Mouse (Mus musculus): ENCODE data around the gene Sema4b. TPM values are rescaled to one million over a fixed set of nuclear protein-coding genes. Genes with fewer than 3 reads are reported as not detected.
A peak's percentile ranks its signal among the peaks of the same experiment; 100 is the strongest.

Sema4b gene
- polyA plus RNA-seq, 1 experiment, result 18.5 TPM

GRCm38 (mm10) chr7:80166740-80167139 is 19.9 kb upstream of the Sema4b start:
- TF ChIP-seq GATA1 (IDR thresholded peaks at IDR 0.05; ENCODE audit: low read length), result peak; percentile 31

GRCm38 (mm10) chr7:80169847-80170246 is 16.8 kb upstream of the Sema4b start:
- TF ChIP-seq GATA1 (IDR thresholded peaks at IDR 0.05; ENCODE audit: low read length), result no peak

- TF ChIP-seq GATA1 (IDR thresholded peaks at IDR 0.05; ENCODE audit: low read length), result no peak
Observed at GRCm38 (mm10) chr7:80171345-80171744, 15.3 kb upstream of the Sema4b start.

- TF ChIP-seq GATA1 (IDR thresholded peaks at IDR 0.05; ENCODE audit: low read length), result no peak
Observed at GRCm38 (mm10) chr7:80172069-80172956, 14.3 kb upstream of the Sema4b start.

- no peak for TF ChIP-seq GATA1 (IDR thresholded peaks at IDR 0.05; ENCODE audit: low read length)
Observed at GRCm38 (mm10) chr7:80176159-80176558, 10.5 kb upstream of the Sema4b start.

- no peak for TF ChIP-seq GATA1 (IDR thresholded peaks at IDR 0.05; ENCODE audit: low read length)
Observed at GRCm38 (mm10) chr7:80177438-80177837, 9.2 kb upstream of the Sema4b start.

GRCm38 (mm10) chr7:80178037-80178729 is 8.5 kb upstream of the Sema4b start:
- no peak for TF ChIP-seq GATA1 (IDR thresholded peaks at IDR 0.05; ENCODE audit: low read length)

GRCm38 (mm10) chr7:80179327-80179726 is 7.3 kb upstream of the Sema4b start:
- no peak for TF ChIP-seq GATA1 (IDR thresholded peaks at IDR 0.05; ENCODE audit: low read length)

GRCm38 (mm10) chr7:80179790-80180189 is 6.9 kb upstream of the Sema4b start:
- TF ChIP-seq GATA1 (IDR thresholded peaks at IDR 0.05; ENCODE audit: low read length), result no peak

GRCm38 (mm10) chr7:80180202-80180601 is 6.4 kb upstream of the Sema4b start:
- TF ChIP-seq GATA1 (IDR thresholded peaks at IDR 0.05; ENCODE audit: low read length), result no peak

- no peak for TF ChIP-seq GATA1 (IDR thresholded peaks at IDR 0.05; ENCODE audit: low read length)
Observed at GRCm38 (mm10) chr7:80181078-80181477, 5.6 kb upstream of the Sema4b start.

- TF ChIP-seq GATA1 (IDR thresholded peaks at IDR 0.05; ENCODE audit: low read length), result no peak
Observed at GRCm38 (mm10) chr7:80182139-80182538, 4.5 kb upstream of the Sema4b start.

- no peak for TF ChIP-seq GATA1 (IDR thresholded peaks at IDR 0.05; ENCODE audit: low read length)
Observed at GRCm38 (mm10) chr7:80183466-80183865, 3.2 kb upstream of the Sema4b start.

- no peak for TF ChIP-seq GATA1 (IDR thresholded peaks at IDR 0.05; ENCODE audit: low read length)
Observed at GRCm38 (mm10) chr7:80183969-80184368, 2.7 kb upstream of the Sema4b start.

GRCm38 (mm10) chr7:80184551-80184950 is 2.1 kb upstream of the Sema4b start:
- no peak for TF ChIP-seq GATA1 (IDR thresholded peaks at IDR 0.05; ENCODE audit: low read length)

GRCm38 (mm10) chr7:80184968-80185367 is 1.7 kb upstream of the Sema4b start:
- TF ChIP-seq GATA1 (IDR thresholded peaks at IDR 0.05; ENCODE audit: low read length), result no peak

GRCm38 (mm10) chr7:80186021-80186420 is 620 bp upstream of the Sema4b start:
- TF ChIP-seq GATA1 (IDR thresholded peaks at IDR 0.05; ENCODE audit: low read length), result no peak

Measured in G1E-ER4 (cell line).